Mouse (Mus musculus) small intestine, adult 2 months (tissue): ENCODE measurements around the gene Xcl1.

Experiments used
- CTCF ChIP-seq: fragments of 200-500 bp; IDR thresholded peaks from 2 replicates; pipeline ENCODE4 v1.5.1; 2012; ENCODE audit warnings: low read depth, mild to moderate bottlenecking, control low read depth, inconsistent platforms, low read length, moderate library complexity, mixed read lengths; ENCODE audit not compliant: insufficient replicate concordance, insufficient read length; ENCODE audit errors: extremely low read depth
- POLR2A ChIP-seq: fragments of 200-500 bp; IDR thresholded peaks from 2 replicates; pipeline ENCODE4 v1.6.1; 2012; ENCODE audit warnings: low read depth, mild to moderate bottlenecking, control low read depth, inconsistent platforms, low read length, moderate library complexity

DNA sequence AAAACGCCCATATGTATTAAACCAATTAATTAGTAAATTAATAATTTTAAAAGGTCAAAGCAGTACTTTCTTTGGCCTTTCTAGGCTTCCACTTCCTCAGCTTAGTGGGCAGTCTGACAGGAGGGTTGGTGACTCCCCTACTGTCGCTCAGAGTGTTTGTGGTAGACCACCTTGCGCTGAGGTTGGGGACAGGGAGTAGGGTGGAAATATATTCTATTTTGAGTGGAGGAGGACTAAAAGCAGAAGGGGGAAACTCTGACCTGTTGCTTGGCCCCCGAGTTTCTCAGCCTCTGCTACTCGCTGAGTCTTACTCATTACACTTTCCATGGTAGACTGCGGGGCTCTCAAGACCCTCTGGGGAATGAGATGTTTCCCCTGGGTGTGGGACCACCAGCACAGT is 18.2 kb upstream of the Xcl1 start:
- TF ChIP-seq CTCF (no peak), POLR2A (no peak)
